Comparison of ENCODE assay signal across 23 mouse cellular contexts in the genomic region with DNA sequence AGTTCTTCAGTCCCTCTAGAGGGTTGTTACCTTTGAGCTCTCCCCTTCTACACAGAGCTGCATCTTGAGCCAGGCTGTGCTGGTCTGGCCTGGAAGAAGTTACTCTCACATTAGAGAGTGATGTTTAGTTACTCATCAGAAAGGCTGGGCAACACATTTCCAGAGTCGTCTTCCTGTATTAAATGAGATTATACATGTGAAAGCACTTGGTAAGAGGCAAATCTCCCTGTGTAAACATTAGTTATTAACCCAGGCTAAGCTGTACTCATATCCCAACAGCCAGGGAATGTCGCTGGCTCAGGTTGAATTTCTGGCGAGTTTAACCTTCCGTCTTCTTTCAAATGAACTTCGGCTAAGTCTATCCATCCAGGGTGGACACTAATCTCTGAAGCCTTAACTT.
"Had no signal": no experiment of that assay in that cellular context is flagged by ENCODE, and none has a peak within 500 bp of the region (broad histone marks: within the 10 kb centered on the region; RNA-seq: fewer than 3 reads in every experiment).

No protein-coding gene starts in this region.

- ATAC-seq: intestine, postnatal 0 days; midbrain, embryonic 13.5 days; midbrain, embryonic 16.5 days had no signal

- H3K9ac ChIP-seq: limb, embryonic 13.5 days; liver, embryonic 12.5 days; liver, embryonic 15.5 days; lung, embryonic 15.5 days; midbrain, embryonic 13.5 days; neural tube, embryonic 13.5 days had no signal

- H3K27ac ChIP-seq: limb, embryonic 10.5 days; limb, embryonic 13.5 days; liver, embryonic 12.5 days; liver, embryonic 15.5 days; lung, embryonic 15.5 days; midbrain, embryonic 10.5 days; midbrain, embryonic 13.5 days; neural tube, embryonic 13.5 days had no signal

- H3K27me3 ChIP-seq: limb, embryonic 13.5 days; liver, embryonic 15.5 days; midbrain, embryonic 13.5 days; neural tube, embryonic 13.5 days had no signal

- H3K4me1 ChIP-seq: liver, embryonic 15.5 days had no signal

- DNase-seq: layer of hippocampus, adult 9-11 months; liver; lung, adult 18-20 months; lung, postnatal 10 days; lung, postnatal 36 days; retina, postnatal 1 day; right cerebral cortex, postnatal 25 days; spleen, adult 18-20 months; thymus, adult 2 months; thymus, postnatal 14 days; thymus, postnatal 4 days had no signal

- H3K4me3 ChIP-seq: limb, embryonic 10.5 days; limb, embryonic 13.5 days; liver, embryonic 12.5 days; liver, embryonic 15.5 days; lung, embryonic 15.5 days; megakaryocyte, embryonic 14.5 days; midbrain, embryonic 10.5 days; midbrain, embryonic 13.5 days; myocyte; neural tube, embryonic 13.5 days had no signal

- H3K36me3 ChIP-seq: limb, embryonic 10.5 days; limb, embryonic 13.5 days; liver, embryonic 12.5 days; liver, embryonic 15.5 days; lung, embryonic 15.5 days; midbrain, embryonic 13.5 days; neural tube, embryonic 13.5 days had no signal

- H3K4me2 ChIP-seq: limb, embryonic 13.5 days; liver, embryonic 12.5 days; liver, embryonic 15.5 days; lung, embryonic 15.5 days; midbrain, embryonic 13.5 days; neural tube, embryonic 13.5 days had no signal

- H3K9me3 ChIP-seq: limb, embryonic 10.5 days; limb, embryonic 13.5 days; liver, embryonic 12.5 days; liver, embryonic 15.5 days; lung, embryonic 15.5 days; megakaryocyte, embryonic 14.5 days; midbrain, embryonic 10.5 days; midbrain, embryonic 13.5 days; neural tube, embryonic 13.5 days had no signal
